Mouse (Mus musculus) intestine, postnatal 0 days (tissue): ENCODE data around the gene Fev. TPM values are rescaled to one million over a fixed set of nuclear protein-coding genes. Genes with fewer than 3 reads are reported as not detected.
A peak's percentile ranks its signal among the peaks of the same experiment; 100 is the strongest.

Experiments used
- ATAC-seq: fragments of 200-750 bp; cut with Nextera tagmentation; 2 replicates; pipeline ENCODE4 v1.8.0; 2017; ENCODE audit warnings: mild to moderate bottlenecking, moderate TSS enrichment, moderate library complexity
- H3K27ac ChIP-seq: fragments of 300-500 bp; sonication (generic); 2 replicates; pipeline ENCODE4 v1.5.1; 2014; ENCODE audit warnings: mild to moderate bottlenecking, low read depth, low read length, moderate library complexity
- H3K27me3 ChIP-seq: fragments of 300-500 bp; sonication (generic); replicated peaks from 2 replicates; pipeline ENCODE4 v1.6.1; 2014; ENCODE audit warnings: low read length, mixed read lengths; ENCODE audit not compliant: control insufficient read depth, insufficient read depth
- H3K36me3 ChIP-seq: fragments of 300-500 bp; sonication (generic); 2 replicates; pipeline ENCODE4 v1.6.1; 2014; ENCODE audit warnings: mild to moderate bottlenecking, moderate library complexity; ENCODE audit not compliant: control insufficient read depth, insufficient read depth
- H3K4me1 ChIP-seq: fragments of 300-500 bp; sonication (generic); replicated peaks from 2 replicates; pipeline ENCODE4 v1.6.1; 2014; ENCODE audit warnings: antibody characterized with exemption, low read length, mixed read lengths; ENCODE audit not compliant: control insufficient read depth, insufficient read depth
- H3K4me2 ChIP-seq: fragments of 300-500 bp; sonication (generic); replicated peaks from 2 replicates; pipeline ENCODE4 v1.6.1; 2014; ENCODE audit warnings: low read depth, mild to moderate bottlenecking, moderate library complexity
- H3K4me3 ChIP-seq: fragments of 300-500 bp; sonication (generic); 2 replicates; pipeline ENCODE4 v1.5.1; 2014; ENCODE audit warnings: low read depth, low read length
- H3K9ac ChIP-seq: fragments of 300-500 bp; sonication (generic); 2 replicates; pipeline ENCODE4 v1.6.1; 2014; ENCODE audit warnings: mild to moderate bottlenecking, low read depth, low read length
- H3K9me3 ChIP-seq: fragments of 300-500 bp; sonication (generic); 2 replicates; pipeline ENCODE4 v1.6.1; 2016; ENCODE audit warnings: mixed run types; ENCODE audit not compliant: control insufficient read depth
- CTCF ChIP-seq: sonication (generic); IDR thresholded peaks from 2 replicates; pipeline ENCODE4 v1.5.1; 2016; ENCODE audit warnings: low read depth, mild to moderate bottlenecking, control low read depth, antibody characterized with exemption, moderate library complexity
- WGBS: fragments of 180-500 bp; shearing (Covaris S2); extraction: QIAGEN DNeasy Blood & Tissue Kit; methylation state at CpG from one replicate; pipeline ENCODE4 v1.1.7; 2014; 5-methylcytosine and 5-hydroxymethylcytosine counted together
- polyA plus RNA-seq: library from polyadenylated mRNA; unstranded; fragments of >200 nt; fragmentation: Nextera tagmentation; extraction: Ambion mirVana; gene quantifications from 2 replicates; pipeline ENCODE4 v1.2.1, GENCODE M21; 2015

Gene Fev
- polyA plus RNA-seq, 1 experiment from 2014 or later: 0.59 TPM

- Histone ChIP-seq H3K27me3 (peaks cover 86% of the 10 kb centered on the region), H3K4me3 (peak overlapping the region; percentile 57), H3K27ac (no peak overlapping the region), H3K4me1 (0 out of 2 replicates have a peak, but pooled peaks cover 7% of the 10 kb centered on the region), H3K4me2 (peak overlapping the region; percentile 95), H3K9ac (no peak overlapping the region), H3K36me3 (no peaks in the 10 kb centered on the region), H3K9me3 (no peaks in the 10 kb centered on the region)
- no peak for ATAC-seq
- WGBS: under 1% methylated on average over 73 of the region's 74 CpGs
- no peak for TF ChIP-seq CTCF
Measured at GRCm38 (mm10) chr1:74855651-74856438, 29.4 kb downstream of the Fev start.

- no peaks in the 10 kb centered on the region for H3K9me3 ChIP-seq
- H3K4me3 ChIP-seq: peak overlapping the region; percentile 57
- H3K36me3 ChIP-seq: no peaks in the 10 kb centered on the region
- peak overlapping the region; percentile 95 for H3K4me2 ChIP-seq
- H3K27me3 ChIP-seq: peaks cover 92% of the 10 kb centered on the region
- 0 out of 2 replicates have a peak, but pooled peaks cover 7% of the 10 kb centered on the region for H3K4me1 ChIP-seq
- WGBS: under 1% methylated on average over 40 of the region's 48 CpGs
- H3K27ac ChIP-seq: no peak overlapping the region
- H3K9ac ChIP-seq: 0 out of 2 replicates have a peak overlapping the region, but pooled peaks have one; percentile 22
- TF ChIP-seq CTCF: no peak
- ATAC-seq: peak; percentile 7; the same call in 1 of the 2 replicates
Measured at GRCm38 (mm10) chr1:74855156-74855555, 30.1 kb downstream of the Fev start.

- Histone ChIP-seq H3K9me3 (no peaks in the 10 kb centered on the region), H3K9ac (0 out of 2 replicates have a peak within 1 kb of the TSS, but pooled peaks have one; percentile 22), H3K4me2 (peak within 1 kb of the TSS; percentile 95), H3K4me1 (0 out of 2 replicates have a peak, but pooled peaks cover 7% of the 10 kb centered on the region), H3K27ac (no peak within 1 kb of the TSS), H3K36me3 (no peaks in the 10 kb centered on the region), H3K27me3 (peaks cover 96% of the 10 kb centered on the region), H3K4me3 (peak within 1 kb of the TSS; percentile 57)
- no peak for TF ChIP-seq CTCF
- WGBS: 3% methylated on average over 39 of the region's 39 CpGs
- peak; percentile 78 for ATAC-seq
Measured at GRCm38 (mm10) chr1:74854306-74855056, 30.7 kb downstream of the Fev start, which contains the start of gene Cdk5r2. Cdk5r2 (plus strand) TSS chr1:74854934.

- no peak overlapping the region for H3K4me3 ChIP-seq
- no peaks in the 10 kb centered on the region for H3K36me3 ChIP-seq
- no peak overlapping the region for H3K4me2 ChIP-seq
- TF ChIP-seq CTCF: no peak
- ATAC-seq: no peak
- H3K4me1 ChIP-seq: 0 out of 2 replicates have a peak, but pooled peaks cover 5% of the 10 kb centered on the region
- WGBS: 15% methylated on average over 6 of the region's 6 CpGs
- no peak overlapping the region for H3K9ac ChIP-seq
- H3K9me3 ChIP-seq: no peaks in the 10 kb centered on the region
- H3K27me3 ChIP-seq: peaks cover 75% of the 10 kb centered on the region
- no peak overlapping the region for H3K27ac ChIP-seq
Measured at GRCm38 (mm10) chr1:74851001-74851775, 34.0 kb downstream of the Fev start.

- ATAC-seq: no peak
- Histone ChIP-seq H3K9ac (no peak overlapping the region), H3K4me3 (no peak overlapping the region), H3K4me2 (no peak overlapping the region), H3K9me3 (no peaks in the 10 kb centered on the region), H3K27ac (no peak overlapping the region), H3K27me3 (peaks cover 69% of the 10 kb centered on the region), H3K4me1 (0 out of 2 replicates have a peak, but pooled peaks cover 4% of the 10 kb centered on the region), H3K36me3 (no peaks in the 10 kb centered on the region)
- TF ChIP-seq CTCF: no peak
- 25% methylated on average over 6 of the region's 6 CpGs for WGBS
Measured at GRCm38 (mm10) chr1:74850251-74850650, 35.0 kb downstream of the Fev start.
